Mouse (Mus musculus) liver, adult (tissue): Measurements from ENCODE around the gene Rasgrp3.

Source experiments
- GATA4 ChIP-seq: IDR thresholded peaks from 2 replicates; pipeline ENCODE4 v1.6.1; 2014; ENCODE audit warnings: mild to moderate bottlenecking, low read length; ENCODE audit not compliant: insufficient replicate concordance

The Rasgrp3 gene

GRCm38 (mm10) chr17:75435599-75435998 is at the start of gene Rasgrp3:
Rasgrp3 (plus strand) TSS chr17:75435896.
- peak; percentile 58; the same call in 1 of the 2 replicates for TF ChIP-seq GATA4

GRCm38 (mm10) chr17:75388402-75388801 is 47.3 kb upstream of the Rasgrp3 start:
- TF ChIP-seq GATA4, result no peak

DNA sequence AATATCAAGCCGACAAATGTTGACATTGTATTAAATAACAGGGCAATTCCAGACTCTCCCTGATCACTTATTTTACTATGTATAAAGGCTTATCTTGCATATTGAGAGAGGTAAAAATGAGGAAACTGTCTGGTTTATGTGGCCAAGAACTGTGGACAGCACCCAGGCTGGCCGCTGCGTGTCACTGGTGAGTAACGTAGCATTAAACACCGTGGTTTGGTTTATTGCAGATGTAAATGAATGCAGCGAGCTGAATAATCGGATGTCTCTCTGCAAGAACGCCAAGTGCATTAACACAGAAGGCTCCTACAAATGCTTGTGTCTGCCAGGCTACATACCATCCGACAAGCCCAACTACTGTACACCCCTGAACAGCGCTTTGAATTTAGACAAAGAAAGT is 45.6 kb upstream of the Rasgrp3 start:
- no peak for TF ChIP-seq GATA4

GRCm38 (mm10) chr17:75391429-75392192 is 44.1 kb upstream of the Rasgrp3 start:
- TF ChIP-seq GATA4, result no peak

DNA sequence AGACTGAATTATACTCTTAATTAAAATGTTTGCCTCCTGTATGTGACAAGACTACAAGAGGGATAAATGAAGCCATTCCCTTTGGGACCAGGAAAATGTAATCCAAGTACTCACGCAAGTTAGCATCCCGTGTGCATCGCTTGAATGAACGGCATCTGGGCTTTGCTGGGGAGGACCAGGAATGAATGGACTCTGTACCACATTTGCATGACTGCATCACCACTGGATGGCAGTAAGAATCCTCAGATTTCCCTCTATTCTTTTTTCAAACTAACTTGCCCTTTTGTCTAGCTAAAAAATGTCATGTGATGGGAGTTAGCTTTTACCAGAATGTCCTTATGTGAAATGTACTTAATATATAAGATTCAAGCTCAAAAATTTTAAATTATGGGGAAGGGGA is 29.3 kb upstream of the Rasgrp3 start:
- no peak for TF ChIP-seq GATA4

- TF ChIP-seq GATA4, result no peak
Observed at GRCm38 (mm10) chr17:75416861-75417260, 18.8 kb upstream of the Rasgrp3 start.

DNA sequence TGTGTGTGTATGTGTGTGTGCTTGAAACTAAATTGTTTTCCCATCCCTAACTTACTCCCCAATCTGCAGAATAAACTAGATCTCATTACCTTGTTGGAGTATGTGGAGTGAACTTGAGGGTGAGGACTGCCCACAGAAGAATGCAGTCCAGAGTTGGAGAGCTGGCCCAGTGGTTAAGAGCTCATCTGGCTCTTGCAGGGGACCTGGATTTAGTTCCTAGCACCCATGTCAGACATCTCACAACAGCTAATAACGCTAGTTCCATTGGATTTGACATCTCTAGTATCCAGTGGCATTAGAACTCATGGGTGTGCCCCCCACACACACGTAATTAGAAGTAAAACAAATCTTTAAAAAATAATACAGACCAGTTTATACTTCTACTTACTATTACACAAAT is 1.5 kb upstream of the Rasgrp3 start:
- no peak for TF ChIP-seq GATA4

DNA sequence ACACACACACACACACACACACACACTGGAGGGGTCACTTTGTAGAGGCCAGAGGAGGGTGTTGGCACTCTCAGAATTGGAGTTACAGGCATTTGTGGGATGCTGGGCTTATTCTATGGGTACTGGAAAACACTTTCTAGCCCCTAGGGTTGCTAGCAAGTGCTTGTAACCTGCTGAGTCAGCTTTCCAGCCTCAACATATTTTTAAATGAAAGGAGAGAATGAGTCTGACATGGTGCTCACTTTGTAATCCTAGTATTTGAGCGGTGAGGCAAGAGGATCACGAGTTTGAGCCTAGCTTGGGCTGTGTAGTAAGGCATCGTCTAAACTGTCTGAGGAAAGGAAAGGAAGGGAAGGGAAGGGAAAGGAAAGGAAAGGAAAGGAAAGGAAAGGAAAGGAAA is 825 bp upstream of the Rasgrp3 start:
- no peak for TF ChIP-seq GATA4

GRCm38 (mm10) chr17:75436095-75436494 is 399 bp downstream of the Rasgrp3 start:
- TF ChIP-seq GATA4, result no peak

GRCm38 (mm10) chr17:75436819-75437218 is 1.1 kb downstream of the Rasgrp3 start:
- TF ChIP-seq GATA4, result no peak

DNA sequence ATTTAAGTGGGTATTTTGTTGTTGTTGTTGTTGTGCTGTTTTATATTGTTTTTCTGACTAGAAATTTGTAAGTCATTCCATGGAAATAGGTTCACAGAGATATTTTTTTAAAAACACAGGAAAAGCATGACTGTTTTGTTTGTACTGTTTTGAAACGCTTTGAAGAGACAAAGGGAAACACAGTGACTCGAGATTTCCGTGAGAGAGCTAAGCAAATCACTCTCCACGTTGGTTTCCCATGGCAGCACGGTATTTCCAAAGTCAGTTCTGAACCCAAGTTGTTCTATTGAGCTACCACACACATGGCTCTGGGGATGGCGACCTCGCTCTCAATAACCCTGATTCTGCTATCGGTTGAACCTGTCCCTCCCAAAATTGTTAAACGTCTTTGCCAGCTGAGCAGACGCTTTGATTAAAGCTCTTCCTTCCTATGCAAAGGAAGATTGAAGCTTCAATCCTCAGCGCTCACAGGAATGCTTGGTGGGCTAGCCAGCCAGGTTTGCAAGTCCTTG is 1.6 kb downstream of the Rasgrp3 start:
- TF ChIP-seq GATA4, result no peak

DNA sequence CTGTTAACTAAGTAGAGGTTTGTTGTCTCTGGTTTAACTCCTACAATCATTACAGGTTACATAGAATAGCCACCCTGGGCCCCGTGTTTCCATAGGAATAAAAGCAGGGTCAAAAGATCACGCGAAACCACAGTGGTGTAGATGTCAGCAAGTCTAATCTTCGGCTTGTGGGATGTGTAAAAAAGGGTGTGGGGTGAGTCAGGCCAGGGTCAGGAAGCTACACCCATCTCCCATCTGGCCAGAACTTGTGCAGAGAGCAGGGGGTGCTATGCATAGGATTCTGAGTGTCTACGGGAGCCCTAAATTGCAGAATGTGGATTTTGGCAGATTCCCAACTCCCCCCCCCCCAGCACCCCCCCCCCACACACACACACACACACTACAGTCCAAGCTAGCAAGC is 2.5 kb downstream of the Rasgrp3 start:
- TF ChIP-seq GATA4, result no peak

DNA sequence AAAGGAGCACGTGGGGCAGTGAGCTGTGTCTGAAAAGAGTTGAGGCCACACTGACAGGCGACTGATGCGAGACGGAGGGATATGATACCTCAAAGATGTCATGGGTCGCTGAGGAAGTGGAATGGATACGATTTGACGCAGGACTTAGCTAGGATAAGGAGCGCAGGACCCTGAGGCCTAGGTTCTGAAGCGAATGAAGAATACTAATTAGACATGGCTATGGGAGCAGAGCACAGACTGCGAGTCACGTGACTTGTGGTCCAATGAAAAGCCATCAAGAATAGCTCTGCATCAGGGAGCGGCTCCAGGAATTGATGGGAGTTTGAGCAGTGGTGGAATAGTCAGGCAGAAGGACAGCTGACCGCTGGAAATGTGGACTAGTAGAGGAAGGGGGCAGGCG is 3.4 kb downstream of the Rasgrp3 start:
- TF ChIP-seq GATA4, result no peak

GRCm38 (mm10) chr17:75440619-75441018 is 4.9 kb downstream of the Rasgrp3 start:
- peak; percentile 71 for TF ChIP-seq GATA4

GRCm38 (mm10) chr17:75441260-75441830 is 5.6 kb downstream of the Rasgrp3 start:
- TF ChIP-seq GATA4, result no peak

DNA sequence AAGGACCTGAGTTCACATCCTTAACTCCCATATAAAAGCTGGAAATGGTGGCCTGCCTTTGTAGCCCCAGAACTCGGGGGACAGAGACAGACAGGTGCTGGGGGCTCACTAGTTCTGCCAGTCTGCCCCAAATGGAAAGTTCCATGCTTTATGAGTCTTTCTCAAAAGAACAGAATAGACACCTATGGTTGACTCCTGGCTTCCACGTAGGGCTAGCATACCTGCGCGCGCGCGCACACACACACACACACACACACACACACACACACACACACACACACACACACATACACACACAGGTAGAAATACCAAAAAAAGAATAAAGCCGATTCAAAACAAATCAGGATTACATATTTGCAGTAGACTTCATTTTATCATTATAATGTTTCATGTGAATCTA is 6.7 kb downstream of the Rasgrp3 start:
- no peak for TF ChIP-seq GATA4

GRCm38 (mm10) chr17:75443064-75443621 is 7.4 kb downstream of the Rasgrp3 start:
- no peak for TF ChIP-seq GATA4

GRCm38 (mm10) chr17:75448257-75448656 is 12.6 kb downstream of the Rasgrp3 start:
- TF ChIP-seq GATA4, result no peak
